Mouse (Mus musculus) midbrain, embryonic 13.5 days (tissue): ENCODE measurements at regions not wholly inside any gene's neighbourhood (a gene's known extent, or its start where the extent isn't known, plus 50 kb on each side); places are given as distances from the start of the nearest gene placed in this dataset.
A peak's percentile ranks its signal among the peaks of the same experiment; 100 is the strongest.

Experiments used
- ATAC-seq: fragments of 200-750 bp; cut with Nextera tagmentation; 2 replicates; pipeline ENCODE4 v1.8.0; 2017; ENCODE audit warnings: mild to moderate bottlenecking, moderate TSS enrichment, moderate library complexity
- H3K27ac ChIP-seq: fragments of 300-500 bp; sonication (generic); 2 replicates; pipeline ENCODE4 v1.5.1; 2015; ENCODE audit warnings: inconsistent platforms, mild to moderate bottlenecking, moderate library complexity
- H3K27me3 ChIP-seq: fragments of 300-500 bp; sonication (generic); 2 replicates; pipeline ENCODE4 v1.6.1; 2015; ENCODE audit warnings: mild to moderate bottlenecking, inconsistent platforms
- H3K36me3 ChIP-seq: fragments of 300-500 bp; sonication (generic); 2 replicates; pipeline ENCODE4 v1.6.1; 2015; ENCODE audit warnings: mild to moderate bottlenecking, inconsistent platforms
- H3K4me1 ChIP-seq: fragments of 300-500 bp; sonication (generic); replicated peaks from 2 replicates; pipeline ENCODE4 v1.6.1; 2015; ENCODE audit warnings: inconsistent platforms
- H3K4me2 ChIP-seq: fragments of 300-500 bp; sonication (generic); replicated peaks from 2 replicates; pipeline ENCODE4 v1.6.1; 2015; ENCODE audit warnings: moderate library complexity, mild to moderate bottlenecking, inconsistent platforms
- H3K4me3 ChIP-seq: fragments of 300-500 bp; sonication (generic); replicated peaks from 2 replicates; pipeline ENCODE4 v1.5.1; 2015; ENCODE audit warnings: mild to moderate bottlenecking, inconsistent platforms
- H3K9ac ChIP-seq: fragments of 300-500 bp; sonication (generic); replicated peaks from 2 replicates; pipeline ENCODE4 v1.6.1; 2015; ENCODE audit warnings: mild to moderate bottlenecking, inconsistent platforms
- H3K9me3 ChIP-seq: fragments of 300-500 bp; sonication (generic); 2 replicates; pipeline ENCODE4 v1.6.1; 2016; ENCODE audit warnings: mild to moderate bottlenecking, inconsistent platforms
- WGBS: fragments of 180-500 bp; shearing (Covaris S2); methylation state at CpG from one replicate; pipeline ENCODE4 v1.1.7; 2015; 5-methylcytosine and 5-hydroxymethylcytosine counted together

DNA sequence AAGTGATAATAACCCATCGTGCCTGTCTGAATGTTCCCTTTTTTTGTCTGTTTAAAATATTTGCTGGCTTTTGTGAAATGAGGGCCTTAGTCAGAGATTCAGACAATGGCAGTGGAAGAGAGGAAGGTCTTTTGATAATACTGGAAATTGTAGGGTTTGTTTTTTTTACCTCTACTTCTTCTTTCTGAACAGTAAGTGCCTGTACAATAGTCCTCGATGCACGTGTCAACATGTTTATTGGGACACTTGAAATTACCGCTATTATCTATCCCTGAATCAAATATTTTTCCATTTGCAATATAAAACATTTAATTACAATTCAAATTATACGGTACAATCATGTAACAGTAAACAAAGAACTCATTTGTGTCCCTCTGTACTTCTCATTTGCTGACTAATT, 733.5 kb downstream of the Fam19a2 start:
- Histone ChIP-seq H3K27ac (no peak overlapping the region), H3K9ac (no peak overlapping the region), H3K4me2 (no peak overlapping the region), H3K9me3 (no peaks in the 10 kb centered on the region), H3K27me3 (no peaks in the 10 kb centered on the region), H3K4me3 (no peak overlapping the region), H3K36me3 (no peaks in the 10 kb centered on the region), H3K4me1 (no peaks in the 10 kb centered on the region)
- 77% methylated on average over 5 of the region's 5 CpGs for WGBS
- no peak for ATAC-seq

DNA sequence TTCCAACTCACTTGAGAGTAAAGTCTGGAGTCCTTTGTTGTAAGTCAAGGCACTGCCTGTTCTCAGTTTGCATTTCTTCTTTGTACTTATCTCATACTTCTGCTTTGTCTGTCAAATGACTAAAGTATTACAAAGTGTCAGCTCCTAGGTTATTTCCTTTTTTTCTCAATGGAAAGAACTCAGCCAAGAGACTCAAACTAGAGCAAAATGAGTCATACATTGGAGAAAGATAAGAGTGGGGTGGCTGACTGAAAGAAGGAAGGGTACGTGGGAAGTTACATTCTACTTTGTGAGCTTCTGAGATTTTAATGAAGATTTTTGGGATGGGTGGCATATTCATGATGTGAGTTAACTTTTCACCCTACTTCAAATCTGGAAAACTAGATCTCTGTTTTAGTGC, 735.2 kb downstream of the Fam19a2 start:
- ATAC-seq, result no peak
- Histone ChIP-seq H3K4me3 (no peak overlapping the region), H3K4me1 (no peaks in the 10 kb centered on the region), H3K36me3 (no peaks in the 10 kb centered on the region), H3K4me2 (no peak overlapping the region), H3K9ac (no peak overlapping the region), H3K27ac (no peak overlapping the region), H3K9me3 (no peaks in the 10 kb centered on the region), H3K27me3 (no peaks in the 10 kb centered on the region)
- WGBS, result 88% methylated on average over 1 of the region's 1 CpGs

DNA sequence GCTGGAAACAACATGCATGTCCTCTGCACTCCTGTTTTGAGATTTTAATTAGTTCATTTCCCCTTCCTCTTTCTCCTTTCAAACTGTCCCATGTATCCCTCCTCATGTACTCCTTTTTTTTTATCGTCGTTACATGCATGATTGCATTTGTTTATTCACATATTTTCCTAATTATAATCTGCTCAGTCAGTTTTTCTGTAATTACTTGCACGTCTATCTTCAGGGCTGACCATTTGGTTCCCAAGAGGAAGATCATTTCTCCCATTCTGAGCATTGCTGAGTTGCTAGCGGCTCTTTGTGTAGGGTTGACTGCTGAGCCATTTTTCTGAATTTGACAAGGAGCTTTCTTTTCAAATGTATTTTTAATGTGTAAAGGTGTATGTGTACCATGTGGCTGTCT, 781.2 kb downstream of the Fam19a2 start:
- no peak for ATAC-seq
- Histone ChIP-seq H3K4me3 (no peak overlapping the region), H3K9ac (no peak overlapping the region), H3K27ac (no peak overlapping the region), H3K27me3 (no peaks in the 10 kb centered on the region), H3K4me2 (no peak overlapping the region), H3K36me3 (no peaks in the 10 kb centered on the region), H3K9me3 (no peaks in the 10 kb centered on the region), H3K4me1 (no peaks in the 10 kb centered on the region)
- WGBS, result 80% methylated on average over 4 of the region's 4 CpGs

DNA sequence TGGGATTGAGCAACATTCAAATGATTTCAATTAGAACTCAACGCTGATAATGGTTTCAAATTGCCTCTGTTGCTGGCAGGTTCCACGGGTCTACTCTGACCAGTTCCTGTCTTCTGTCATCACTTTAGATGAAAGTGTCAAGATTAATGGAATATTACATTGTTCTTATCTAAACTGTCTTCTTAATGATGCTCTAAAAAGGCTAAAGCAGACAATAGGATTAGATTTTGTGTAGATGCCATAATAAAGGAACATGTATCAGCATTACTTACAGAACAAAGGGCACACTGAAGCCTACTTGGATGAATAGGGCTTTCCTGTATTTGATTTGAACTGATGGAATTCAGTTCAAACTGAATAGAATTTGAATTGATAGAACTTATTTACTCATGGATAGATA, 782.0 kb downstream of the Fam19a2 start:
- Histone ChIP-seq H3K27me3 (no peaks in the 10 kb centered on the region), H3K4me1 (no peaks in the 10 kb centered on the region), H3K4me3 (no peak overlapping the region), H3K4me2 (no peak overlapping the region), H3K9ac (no peak overlapping the region), H3K27ac (no peak overlapping the region), H3K36me3 (no peaks in the 10 kb centered on the region), H3K9me3 (no peaks in the 10 kb centered on the region)
- no peak for ATAC-seq
- WGBS, result 85% methylated on average over 2 of the region's 2 CpGs

DNA sequence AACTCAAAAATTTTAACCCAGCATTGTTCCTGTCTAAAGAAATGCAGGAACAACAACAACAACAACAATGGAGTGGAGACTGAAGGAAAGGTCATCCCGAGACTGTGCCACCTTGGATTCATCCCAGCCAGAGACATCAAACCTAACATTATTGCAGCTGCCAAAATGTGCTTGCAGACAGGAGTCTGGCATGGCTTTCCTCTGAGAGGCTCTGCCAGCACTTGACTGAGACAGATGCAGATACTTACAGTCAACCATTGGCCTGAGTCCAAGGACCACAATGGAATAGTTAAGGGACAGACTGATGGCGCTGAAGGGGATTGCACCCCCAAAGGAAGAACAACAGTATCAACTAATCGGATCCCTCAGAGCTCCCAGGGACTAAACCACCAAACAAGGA, 819.0 kb downstream of the Fam19a2 start:
- Histone ChIP-seq H3K4me3 (no peak overlapping the region), H3K4me2 (no peak overlapping the region), H3K27me3 (no peaks in the 10 kb centered on the region), H3K27ac (no peak overlapping the region), H3K9me3 (no peaks in the 10 kb centered on the region; the same call in 1 of the 2 replicates), H3K9ac (no peak overlapping the region), H3K36me3 (no peaks in the 10 kb centered on the region), H3K4me1 (no peaks in the 10 kb centered on the region)
- WGBS, result 84% methylated on average over 3 of the region's 3 CpGs
- no peak for ATAC-seq

DNA sequence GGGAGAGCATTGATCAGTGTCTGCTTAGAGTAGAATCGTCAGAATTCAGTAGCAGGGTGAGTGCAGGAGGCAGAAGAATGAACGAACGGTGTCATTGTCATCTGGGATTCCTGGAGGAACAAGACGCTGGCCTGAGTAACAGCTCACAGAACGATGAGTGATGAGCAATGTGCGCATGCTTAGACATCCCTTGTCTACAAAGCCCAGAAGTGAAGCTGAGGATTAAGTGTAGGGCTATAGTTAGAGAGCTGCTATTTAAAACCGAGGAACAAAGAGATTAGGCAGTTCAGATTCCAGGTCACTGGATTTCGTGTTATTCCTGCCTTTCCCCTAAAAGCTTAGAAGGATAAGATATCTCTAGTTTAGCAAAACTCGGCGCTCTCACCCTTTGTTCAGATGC, 826.8 kb downstream of the Fam19a2 start:
- no peak for ATAC-seq
- H3K9me3 ChIP-seq, result no peaks in the 10 kb centered on the region; the same call in 1 of the 2 replicates
- no peak overlapping the region for H3K27ac ChIP-seq
- H3K4me2 ChIP-seq, result no peak overlapping the region
- H3K9ac ChIP-seq, result no peak overlapping the region
- no peaks in the 10 kb centered on the region for H3K4me1 ChIP-seq
- WGBS, result 57% methylated on average over 10 of the region's 10 CpGs
- no peaks in the 10 kb centered on the region for H3K27me3 ChIP-seq
- no peak overlapping the region for H3K4me3 ChIP-seq
- no peaks in the 10 kb centered on the region for H3K36me3 ChIP-seq

DNA sequence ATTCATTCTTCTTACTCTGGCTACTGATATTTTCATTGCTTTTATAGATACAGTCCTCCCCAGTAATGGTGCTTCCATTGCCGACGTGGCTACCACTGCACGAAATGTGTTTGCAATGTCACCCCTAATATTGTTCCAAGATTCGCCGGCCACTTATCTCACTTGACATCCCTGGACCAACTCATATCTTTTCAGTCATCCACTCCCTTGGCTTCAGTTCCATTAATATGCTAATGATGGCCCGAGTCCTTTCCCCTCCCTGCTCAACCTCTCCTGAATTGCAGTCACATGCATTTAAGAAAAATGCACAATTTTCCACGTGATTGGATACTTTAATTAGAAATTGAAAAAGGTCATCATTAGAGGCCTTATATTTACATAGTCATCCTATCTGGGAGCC, 827.6 kb downstream of the Fam19a2 start:
- no peak overlapping the region for H3K4me3 ChIP-seq
- H3K4me1 ChIP-seq, result no peaks in the 10 kb centered on the region
- 0 out of 2 replicates have a peak, but pooled peaks have one; percentile 43 for ATAC-seq
- no peak overlapping the region for H3K27ac ChIP-seq
- H3K27me3 ChIP-seq, result no peaks in the 10 kb centered on the region
- H3K4me2 ChIP-seq, result no peak overlapping the region
- WGBS, result 65% methylated on average over 7 of the region's 7 CpGs
- H3K9me3 ChIP-seq, result no peaks in the 10 kb centered on the region; the same call in 1 of the 2 replicates
- no peak overlapping the region for H3K9ac ChIP-seq
- no peaks in the 10 kb centered on the region for H3K36me3 ChIP-seq

DNA sequence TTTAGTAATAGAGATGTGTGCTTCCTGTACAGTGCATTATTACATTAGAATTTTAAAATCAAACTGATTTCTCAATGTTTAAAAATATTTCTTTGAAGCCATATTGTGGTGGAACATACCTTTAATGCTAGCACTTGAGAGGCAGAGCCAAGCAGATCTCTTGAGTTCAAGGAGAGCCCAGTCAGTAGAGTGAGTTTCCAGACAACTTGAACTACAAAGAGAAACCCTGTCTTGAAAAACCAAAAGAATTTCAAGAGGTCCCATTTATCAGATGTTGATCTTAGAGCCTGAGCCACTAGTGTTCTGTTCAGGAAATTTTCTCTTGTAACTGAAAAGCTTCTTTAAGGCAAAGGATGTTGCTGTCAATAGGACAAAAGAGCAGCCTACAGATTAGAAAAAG, 855.8 kb downstream of the Fam19a2 start:
- H3K4me2 ChIP-seq, result no peak overlapping the region
- H3K9me3 ChIP-seq, result no peaks in the 10 kb centered on the region
- no peak overlapping the region for H3K27ac ChIP-seq
- H3K27me3 ChIP-seq, result no peaks in the 10 kb centered on the region
- H3K9ac ChIP-seq, result no peak overlapping the region
- H3K36me3 ChIP-seq, result no peaks in the 10 kb centered on the region
- no peaks in the 10 kb centered on the region for H3K4me1 ChIP-seq
- no peak for ATAC-seq
- H3K4me3 ChIP-seq, result no peak overlapping the region

DNA sequence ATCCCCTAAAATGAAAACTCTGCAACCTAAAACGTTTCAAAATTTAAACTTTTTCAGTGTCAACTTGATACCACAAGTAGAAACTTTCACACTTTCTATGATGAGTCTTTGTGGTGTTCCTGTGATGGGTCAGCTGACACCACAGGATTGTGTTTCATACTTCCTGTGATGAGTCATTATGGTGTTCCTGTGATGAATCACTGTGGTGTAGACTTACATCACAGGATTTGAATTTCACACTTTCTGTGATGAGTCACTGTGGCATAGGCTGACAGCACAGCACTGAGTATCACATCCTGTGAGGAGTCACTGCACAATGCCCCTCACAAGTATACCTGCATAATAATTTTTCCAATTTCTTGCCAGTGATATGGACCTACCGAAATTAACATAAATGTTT, 874.7 kb downstream of the Fam19a2 start:
- ATAC-seq, result no peak
- H3K9ac ChIP-seq, result no peak overlapping the region
- H3K9me3 ChIP-seq, result no peaks in the 10 kb centered on the region
- no peak overlapping the region for H3K4me2 ChIP-seq
- no peak overlapping the region for H3K27ac ChIP-seq
- H3K27me3 ChIP-seq, result no peaks in the 10 kb centered on the region
- no peaks in the 10 kb centered on the region for H3K36me3 ChIP-seq
- H3K4me1 ChIP-seq, result no peaks in the 10 kb centered on the region
- 75% methylated on average over 2 of the region's 2 CpGs for WGBS
- H3K4me3 ChIP-seq, result no peak overlapping the region

DNA sequence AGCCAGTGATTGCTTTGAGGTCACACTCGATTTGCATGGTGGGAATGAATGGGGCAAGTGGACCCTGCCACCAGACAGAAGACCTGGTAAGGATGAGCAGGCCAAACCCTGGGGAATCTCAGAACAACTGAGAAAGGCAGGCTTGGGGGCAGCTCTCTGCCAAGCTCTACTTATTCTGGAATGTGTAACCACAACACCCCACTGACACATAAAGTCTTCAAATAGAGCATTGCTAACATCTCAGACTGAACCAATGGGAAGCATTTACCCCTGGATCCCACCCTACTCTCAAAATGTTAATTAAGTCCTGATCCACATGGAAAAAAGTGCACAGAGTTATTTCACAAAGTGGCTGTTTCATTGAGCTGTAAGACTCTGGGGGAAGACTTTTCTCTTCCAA, 878.5 kb downstream of the Fam19a2 start:
- no peak overlapping the region for H3K9ac ChIP-seq
- WGBS, result 75% methylated on average over 1 of the region's 1 CpGs
- H3K27me3 ChIP-seq, result no peaks in the 10 kb centered on the region
- no peak overlapping the region for H3K27ac ChIP-seq
- no peak for ATAC-seq
- H3K9me3 ChIP-seq, result no peaks in the 10 kb centered on the region
- H3K36me3 ChIP-seq, result no peaks in the 10 kb centered on the region
- no peak overlapping the region for H3K4me2 ChIP-seq
- no peak overlapping the region for H3K4me3 ChIP-seq
- H3K4me1 ChIP-seq, result 0 out of 2 replicates have a peak, but pooled peaks cover 4% of the 10 kb centered on the region

DNA sequence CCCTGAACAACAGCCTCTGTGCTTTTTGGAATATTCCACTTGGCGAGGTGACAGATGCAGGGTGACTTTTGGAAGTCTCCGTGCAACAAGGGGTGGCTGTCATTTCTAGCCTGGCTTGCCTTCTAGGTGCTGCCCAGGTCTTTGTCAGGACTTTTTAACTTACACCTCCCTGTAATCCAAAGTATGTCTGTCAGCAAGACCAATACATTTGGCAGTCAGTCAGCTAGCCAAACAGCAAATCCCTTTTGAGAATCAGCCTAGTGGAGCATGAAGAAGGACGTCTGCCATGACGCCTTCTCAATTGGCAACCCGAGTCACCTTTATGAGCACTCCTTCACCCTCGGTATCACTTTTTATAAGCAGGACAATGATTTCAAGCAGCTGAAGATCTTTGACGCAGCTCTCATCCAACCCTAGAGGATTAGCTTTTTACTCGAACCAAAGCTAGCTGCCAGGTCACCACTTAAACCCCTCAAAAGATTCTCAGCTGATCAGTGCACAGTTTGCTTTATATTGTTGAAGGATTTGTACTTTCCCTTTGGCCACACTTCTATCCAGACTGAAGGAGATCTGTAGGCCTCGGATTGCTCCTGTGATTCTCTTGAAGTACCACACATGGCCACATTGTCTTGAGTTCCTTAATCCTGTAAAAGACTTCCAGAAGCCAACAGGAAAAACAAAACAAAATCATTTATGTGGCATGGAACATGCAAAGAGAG, 883.1 kb downstream of the Fam19a2 start:
- Histone ChIP-seq H3K9ac (no peak overlapping the region), H3K4me1 (0 out of 2 replicates have a peak, but pooled peaks cover 4% of the 10 kb centered on the region), H3K36me3 (no peaks in the 10 kb centered on the region), H3K4me3 (no peak overlapping the region), H3K4me2 (no peak overlapping the region), H3K27me3 (no peaks in the 10 kb centered on the region), H3K9me3 (no peaks in the 10 kb centered on the region), H3K27ac (no peak overlapping the region)
- 10% methylated on average over 9 of the region's 9 CpGs for WGBS
- 0 out of 2 replicates have a peak, but pooled peaks have one; percentile 30 for ATAC-seq

DNA sequence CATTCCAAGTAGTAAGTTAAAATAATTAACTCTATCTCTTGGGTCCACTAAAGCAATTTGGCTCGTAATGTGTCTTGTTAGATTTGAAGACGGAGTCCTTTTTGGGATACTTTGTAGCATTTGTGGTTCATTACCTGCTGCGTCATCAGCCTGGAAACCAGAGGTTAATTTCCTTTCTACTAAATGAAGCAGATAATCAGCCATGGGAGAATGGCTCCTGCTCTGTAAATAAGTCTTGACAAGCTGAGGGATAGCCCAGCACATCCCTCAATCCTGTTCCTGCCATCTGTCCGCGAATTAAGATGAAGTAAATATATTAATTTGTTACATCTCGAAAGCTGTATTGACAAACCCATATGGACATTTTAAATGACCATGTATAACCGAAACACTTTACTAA, 899.6 kb downstream of the Fam19a2 start:
- 83% methylated on average over 7 of the region's 7 CpGs for WGBS
- Histone ChIP-seq H3K4me2 (no peak overlapping the region), H3K4me3 (no peak overlapping the region)

DNA sequence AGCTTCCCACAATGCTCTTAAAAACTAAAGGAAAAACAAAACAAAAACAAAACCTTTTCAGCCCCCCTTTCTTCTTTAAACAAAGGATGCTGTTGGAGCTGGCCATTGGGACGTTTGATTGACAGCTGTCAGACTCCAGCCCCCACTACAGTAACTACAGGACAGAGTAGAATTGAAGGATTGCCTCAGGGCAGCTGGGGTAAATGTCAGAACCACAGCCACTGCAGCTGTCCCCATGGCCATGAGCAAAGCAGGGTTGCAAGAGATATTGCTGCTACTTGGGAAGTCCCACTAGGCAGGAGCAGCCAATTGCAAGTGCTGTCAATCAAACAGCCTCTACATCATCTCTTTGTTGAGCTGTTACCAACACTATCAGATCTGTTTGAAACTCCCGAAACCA, 911.8 kb downstream of the Fam19a2 start:
- Histone ChIP-seq H3K36me3 (no peaks in the 10 kb centered on the region), H3K27ac (no peak overlapping the region), H3K4me3 (no peak overlapping the region), H3K4me2 (no peak overlapping the region), H3K4me1 (no peaks in the 10 kb centered on the region), H3K9ac (no peak overlapping the region), H3K27me3 (no peaks in the 10 kb centered on the region), H3K9me3 (no peaks in the 10 kb centered on the region)
- ATAC-seq, result peak; percentile 60
- WGBS, result 72% methylated on average over 2 of the region's 2 CpGs

More for the DNA sequence above, 899.6 kb downstream of the Fam19a2 start:
- H3K9ac ChIP-seq, result no peak overlapping the region
- H3K27ac ChIP-seq, result no peak overlapping the region
- H3K27me3 ChIP-seq, result no peaks in the 10 kb centered on the region
- no peak for ATAC-seq
- no peaks in the 10 kb centered on the region for H3K9me3 ChIP-seq
- no peaks in the 10 kb centered on the region for H3K36me3 ChIP-seq
- H3K4me1 ChIP-seq, result no peaks in the 10 kb centered on the region
